11 mouse cellular contexts compared by ENCODE assay signal in genomic region chr12:3389394-3389793, GRCm38 (mm10). TPM values are rescaled to one million over a fixed set of nuclear protein-coding genes. Genes with fewer than 3 reads are reported as not detected.
DNase-seq lines count a peak whose midpoint lies in the region; ATAC-seq and TF ChIP-seq lines count a peak whose summit lies in the region.
"Had no signal": no experiment of that assay in that cellular context is flagged by ENCODE, and none has a peak within 500 bp of the region (broad histone marks: within the 10 kb centered on the region; RNA-seq: fewer than 3 reads in every experiment).

No protein-coding gene starts in this region.

- no peak overlapping the region for H3K4me3 ChIP-seq in midbrain, embryonic 11.5 days (ENCODE audit: low read depth, low read length)
- no peak overlapping the region for H3K4me3 ChIP-seq in midbrain, postnatal 0 days (ENCODE audit: low read depth, low read length)
- no peak overlapping the region for H3K4me3 ChIP-seq in liver, postnatal 0 days (ENCODE audit: low read depth, low read length)
- H3K4me3 ChIP-seq: hindbrain, embryonic 15.5 days had no signal

- no peak overlapping the region for H3K9ac ChIP-seq in midbrain, embryonic 11.5 days (ENCODE audit: low read length)
- no peak overlapping the region for H3K9ac ChIP-seq in midbrain, postnatal 0 days (replicated peaks; ENCODE audit: low read length, poor library complexity, severe bottlenecking)
- no peak overlapping the region for H3K9ac ChIP-seq in liver, postnatal 0 days (replicated peaks)
- H3K9ac ChIP-seq: hindbrain, embryonic 15.5 days had no signal

- H3K4me1 ChIP-seq in midbrain, embryonic 11.5 days (ENCODE audit: control insufficient read depth, insufficient read depth, low read length): no peaks in the 10 kb centered on the region
- peaks cover 3% of the 10 kb centered on the region; the same call in 1 of the 2 replicates for H3K4me1 ChIP-seq in midbrain, postnatal 0 days (ENCODE audit: insufficient read depth, low read length)
- H3K4me1 ChIP-seq in liver, postnatal 0 days (ENCODE audit: insufficient read depth): no peaks in the 10 kb centered on the region

- H3K9me3 ChIP-seq in midbrain, embryonic 11.5 days (ENCODE audit: control insufficient read depth, low read length): no peaks in the 10 kb centered on the region
- H3K9me3 ChIP-seq in midbrain, postnatal 0 days (ENCODE audit: low read length): no peaks in the 10 kb centered on the region
- H3K9me3 ChIP-seq in liver, postnatal 0 days (ENCODE audit: low read length): no peaks in the 10 kb centered on the region
- H3K9me3 ChIP-seq: hindbrain, embryonic 15.5 days had no signal

- DNase-seq in midbrain, embryonic 11.5 days (ENCODE audit: low spot score, missing footprints): peak; percentile 67
- DNase-seq in midbrain, postnatal 0 days (ENCODE audit: low spot score): no peak
- peak; percentile 33 for DNase-seq in MN1 (ENCODE audit: low spot score)
- DNase-seq in adrenal gland, postnatal 36 days: peak; percentile 80 to 86
- no peak for DNase-seq in liver, postnatal 0 days
- DNase-seq in gastrocnemius, adult 18-20 months (ENCODE audit: low spot score): no peak
- no peak for DNase-seq in layer of hippocampus, postnatal 36 days
- DNase-seq: kidney, postnatal 4 days; lung, postnatal 4 days had no signal

- H3K36me3 ChIP-seq in midbrain, embryonic 11.5 days (ENCODE audit: control insufficient read depth, insufficient read depth, low read length): peaks cover 9% of the 10 kb centered on the region
- peaks cover 50% of the 10 kb centered on the region for H3K36me3 ChIP-seq in midbrain, postnatal 0 days (ENCODE audit: insufficient read depth, low read length)
- no peaks in the 10 kb centered on the region for H3K36me3 ChIP-seq in liver, postnatal 0 days (replicated peaks; ENCODE audit: insufficient read depth, low read length)

- no peaks in the 10 kb centered on the region for H3K27me3 ChIP-seq in midbrain, embryonic 11.5 days (ENCODE audit: control insufficient read depth, insufficient read depth, low read length)
- no peaks in the 10 kb centered on the region for H3K27me3 ChIP-seq in midbrain, postnatal 0 days (ENCODE audit: insufficient read depth, low read length)
- no peaks in the 10 kb centered on the region for H3K27me3 ChIP-seq in liver, postnatal 0 days (ENCODE audit: insufficient read depth, low read length)
- H3K27me3 ChIP-seq: hindbrain, embryonic 15.5 days had no signal

- no peak overlapping the region for H3K4me2 ChIP-seq in midbrain, embryonic 11.5 days
- no peak overlapping the region for H3K4me2 ChIP-seq in midbrain, postnatal 0 days (ENCODE audit: low read depth, low read length, poor library complexity, severe bottlenecking)
- H3K4me2 ChIP-seq in liver, postnatal 0 days (ENCODE audit: low read depth, low read length): no peak overlapping the region
- H3K4me2 ChIP-seq: hindbrain, embryonic 15.5 days had no signal

- ATAC-seq in midbrain, embryonic 11.5 days (ENCODE audit: low FRiP score): no peak
- no peak for ATAC-seq in midbrain, postnatal 0 days (ENCODE audit: low FRiP score)
- ATAC-seq in liver, postnatal 0 days: peak; percentile 61
- no peak for ATAC-seq in CD4-positive, CD25-positive, alpha-beta regulatory T cell, adult 4 months

- TF ChIP-seq CTCF in midbrain, postnatal 0 days (IDR thresholded peaks at IDR 0.05): no peak
- TF ChIP-seq CTCF in liver, postnatal 0 days (IDR thresholded peaks at IDR 0.05; ENCODE audit: low read depth): no peak

- TF ChIP-seq EP300 in liver, postnatal 0 days (IDR thresholded peaks at IDR 0.05; ENCODE audit: low read depth): no peak

- H3K27ac ChIP-seq in midbrain, embryonic 11.5 days (ENCODE audit: low read depth, low read length): no peak overlapping the region
- H3K27ac ChIP-seq in midbrain, postnatal 0 days (ENCODE audit: low read depth, low read length): no peak overlapping the region
- H3K27ac ChIP-seq in liver, postnatal 0 days (ENCODE audit: low read depth): no peak overlapping the region
- H3K27ac ChIP-seq: hindbrain, embryonic 15.5 days had no signal

- 87% methylated on average over 12 of the region's 12 CpGs for WGBS in midbrain, embryonic 11.5 days
- WGBS in midbrain, postnatal 0 days: 96% methylated on average over 12 of the region's 12 CpGs
- WGBS in liver, postnatal 0 days (ENCODE audit: insufficient replicate concordance): 78% methylated on average over 12 of the region's 12 CpGs

RNA-seq across cellular contexts. Expression of gene Kif3c, which starts 24.5 kb away (rescaled TPM):
- polyA plus RNA-seq in midbrain, embryonic 11.5 days (2014; fragmentation: Nextera tagmentation; extraction: Ambion mirVana): 24.0 and 25.7 TPM in 2 replicates
- 172 and 176 TPM in 2 replicates for total RNA-seq in midbrain, postnatal 0 days (2014; rRNA removed)
- polyA plus RNA-seq in midbrain, postnatal 0 days (2015; fragmentation: Nextera tagmentation; extraction: Ambion mirVana): 70.0 and 70.7 TPM in 2 replicates
- total RNA-seq in adrenal gland, postnatal 36 days (2021): 10 to 100 TPM; 19.1 to 30.6 TPM
- 0.46 and 0.52 TPM in 2 replicates for polyA plus RNA-seq in liver, postnatal 0 days (2015; fragmentation: Nextera tagmentation; extraction: Ambion mirVana)
- total RNA-seq in gastrocnemius, adult 18-20 months (2021): 10 to 100 TPM; 24.0 to 30.5 TPM
- total RNA-seq in layer of hippocampus, postnatal 36 days (2021): 100 to 1,000 TPM; 163 to 168 TPM
- polyA plus RNA-seq in CD4-positive, CD25-positive, alpha-beta regulatory T cell, adult 4 months (2017; shearing (Covaris generic)): 1 to 10 TPM; 2.6 to 3.3 TPM

RNA-seq across cellular contexts. Expression of gene Asxl2, which starts 37.3 kb away (rescaled TPM):
- 13.8 and 17.1 TPM in 2 replicates for polyA plus RNA-seq in midbrain, embryonic 11.5 days (2014; fragmentation: Nextera tagmentation; extraction: Ambion mirVana)
- total RNA-seq in midbrain, postnatal 0 days (2014; rRNA removed): 16.0 and 16.7 TPM in 2 replicates
- polyA plus RNA-seq in midbrain, postnatal 0 days (2015; fragmentation: Nextera tagmentation; extraction: Ambion mirVana): 6.7 and 9.5 TPM in 2 replicates
- total RNA-seq in adrenal gland, postnatal 36 days (2021): 10 to 100 TPM; 32.7 to 39.6 TPM
- 4.3 and 5.1 TPM in 2 replicates for polyA plus RNA-seq in liver, postnatal 0 days (2015; fragmentation: Nextera tagmentation; extraction: Ambion mirVana)
- total RNA-seq in gastrocnemius, adult 18-20 months (2021): 10 to 100 TPM; 15.2 to 17.1 TPM
- 10 to 100 TPM; 31.0 to 31.6 TPM for total RNA-seq in layer of hippocampus, postnatal 36 days (2021)
- polyA plus RNA-seq in CD4-positive, CD25-positive, alpha-beta regulatory T cell, adult 4 months (2017; shearing (Covaris generic)): 10 to 100 TPM; 55.6 to 64.8 TPM

Comparison
In these comparisons a context has a peak if more than half of its experiments do, and no peak if none do; other contexts are left out.
1. DNase-seq: peak in midbrain, embryonic 11.5 days (single experiment), MN1 (single experiment) and adrenal gland, postnatal 36 days (2 of 2); none in midbrain, postnatal 0 days (single experiment), liver, postnatal 0 days (single experiment), gastrocnemius, adult 18-20 months (single experiment) and layer of hippocampus, postnatal 36 days (0 of 2).